Mouse (Mus musculus): Measurements from ENCODE around the gene Zcchc24. TPM values are rescaled to one million over a fixed set of nuclear protein-coding genes. Genes with fewer than 3 reads are reported as not detected.

Gene Zcchc24
- polyA plus RNA-seq, 2 experiments = 45.1 to 52.7 TPM

DNA sequence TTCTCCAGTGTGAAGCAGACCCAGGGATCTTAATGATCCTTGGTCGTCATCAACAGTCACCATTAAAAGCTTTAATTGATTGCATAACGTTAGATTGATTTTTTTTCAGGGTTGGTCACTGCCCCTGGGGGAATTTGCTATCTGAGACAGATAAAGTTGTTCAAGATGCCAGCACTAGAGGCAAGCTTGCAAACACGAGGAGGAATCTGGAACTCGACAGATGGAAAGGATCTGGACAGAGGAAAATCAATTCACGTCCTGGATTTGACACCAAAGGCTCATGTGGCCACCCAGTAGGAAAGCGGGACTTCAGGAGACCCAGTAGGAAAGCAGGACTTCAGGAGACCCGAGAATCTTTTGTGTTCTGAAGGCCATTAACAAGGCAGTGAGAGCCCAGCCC is 14.4 kb upstream of the Zcchc24 start:
- Histone ChIP-seq H3K36me3 (ENCODE audit: control insufficient read depth, insufficient read depth, low read length) (no peaks in the 10 kb centered on the region), H3K9ac (ENCODE audit: low read depth, low read length, severe bottlenecking) (no peak overlapping the region), H3K4me3 (replicated peaks; ENCODE audit: low read length) (no peak overlapping the region), H3K27ac (replicated peaks; ENCODE audit: low read depth, low read length) (no peak overlapping the region), H3K4me1 (ENCODE audit: control insufficient read depth, insufficient read depth, low read length) (peaks cover 28% of the 10 kb centered on the region), H3K27me3 (ENCODE audit: control insufficient read depth, insufficient read depth, low read length) (no peaks in the 10 kb centered on the region), H3K4me2 (replicated peaks; ENCODE audit: low read depth, low read length, severe bottlenecking) (no peak overlapping the region), H3K9me3 (ENCODE audit: control insufficient read depth, low read length) (no peaks in the 10 kb centered on the region)
- TF ChIP-seq POLR2A (IDR thresholded peaks at IDR 0.05; ENCODE audit: borderline replicate concordance, extremely low read depth, insufficient read depth, insufficient read length) = no peak
- DNase-seq (ENCODE audit: low spot score) = no peak
- ATAC-seq (ENCODE audit: low FRiP score, low read depth) = no peak
- 27% methylated on average over 7 of the region's 7 CpGs for WGBS

GRCm38 (mm10) chr14:25780601-25781000 is 11.8 kb upstream of the Zcchc24 start:
- no peak for DNase-seq (ENCODE audit: low spot score)
- no peak for ATAC-seq (ENCODE audit: low FRiP score, low read depth)
- no peak overlapping the region for H3K9ac ChIP-seq (ENCODE audit: low read depth, low read length, severe bottlenecking)
- no peak overlapping the region for H3K27ac ChIP-seq (replicated peaks; ENCODE audit: low read depth, low read length)
- H3K36me3 ChIP-seq (ENCODE audit: control insufficient read depth, insufficient read depth, low read length) = no peaks in the 10 kb centered on the region
- TF ChIP-seq POLR2A (IDR thresholded peaks at IDR 0.05; ENCODE audit: borderline replicate concordance, extremely low read depth, insufficient read depth, insufficient read length) = no peak
- H3K4me2 ChIP-seq (replicated peaks; ENCODE audit: low read depth, low read length, severe bottlenecking) = no peak overlapping the region
- peaks cover 18% of the 10 kb centered on the region; the same call in 1 of the 2 replicates for H3K4me1 ChIP-seq (ENCODE audit: control insufficient read depth, insufficient read depth, low read length)
- 76% methylated on average over 11 of the region's 11 CpGs for WGBS
- no peaks in the 10 kb centered on the region for H3K27me3 ChIP-seq (ENCODE audit: control insufficient read depth, insufficient read depth, low read length)
- no peaks in the 10 kb centered on the region for H3K9me3 ChIP-seq (ENCODE audit: control insufficient read depth, low read length)
- H3K4me3 ChIP-seq (replicated peaks; ENCODE audit: low read length) = no peak overlapping the region

GRCm38 (mm10) chr14:25776294-25776693 is 7.5 kb upstream of the Zcchc24 start:
- Histone ChIP-seq H3K9me3 (ENCODE audit: control insufficient read depth, low read length) (no peaks in the 10 kb centered on the region), H3K27ac (replicated peaks; ENCODE audit: low read depth, low read length) (no peak overlapping the region), H3K9ac (ENCODE audit: low read depth, low read length, severe bottlenecking) (no peak overlapping the region), H3K4me1 (ENCODE audit: control insufficient read depth, insufficient read depth, low read length) (peaks cover 8% of the 10 kb centered on the region; the same call in 1 of the 2 replicates), H3K4me3 (replicated peaks; ENCODE audit: low read length) (no peak overlapping the region), H3K36me3 (ENCODE audit: control insufficient read depth, insufficient read depth, low read length) (no peaks in the 10 kb centered on the region), H3K27me3 (ENCODE audit: control insufficient read depth, insufficient read depth, low read length) (no peaks in the 10 kb centered on the region), H3K4me2 (replicated peaks; ENCODE audit: low read depth, low read length, severe bottlenecking) (no peak overlapping the region)
- DNase-seq (ENCODE audit: low spot score) (no peak), ATAC-seq (ENCODE audit: low FRiP score, low read depth) (no peak)
- 37% methylated on average over 6 of the region's 6 CpGs for WGBS
- no peak for TF ChIP-seq POLR2A (IDR thresholded peaks at IDR 0.05; ENCODE audit: borderline replicate concordance, extremely low read depth, insufficient read depth, insufficient read length)

- Histone ChIP-seq H3K36me3 (ENCODE audit: control insufficient read depth, insufficient read depth, low read length) (no peaks in the 10 kb centered on the region), H3K27ac (replicated peaks; ENCODE audit: low read depth, low read length) (no peak overlapping the region), H3K9me3 (ENCODE audit: control insufficient read depth, low read length) (no peaks in the 10 kb centered on the region), H3K9ac (ENCODE audit: low read depth, low read length, severe bottlenecking) (no peak overlapping the region), H3K4me1 (ENCODE audit: control insufficient read depth, insufficient read depth, low read length) (peaks cover 11% of the 10 kb centered on the region), H3K4me3 (replicated peaks; ENCODE audit: low read length) (no peak overlapping the region), H3K27me3 (ENCODE audit: control insufficient read depth, insufficient read depth, low read length) (no peaks in the 10 kb centered on the region), H3K4me2 (replicated peaks; ENCODE audit: low read depth, low read length, severe bottlenecking) (no peak overlapping the region)
- TF ChIP-seq POLR2A (IDR thresholded peaks at IDR 0.05; ENCODE audit: borderline replicate concordance, extremely low read depth, insufficient read depth, insufficient read length) = no peak
- ATAC-seq (ENCODE audit: low FRiP score, low read depth) = no peak
- WGBS = 29% methylated on average over 5 of the region's 5 CpGs
- DNase-seq (ENCODE audit: low spot score) = no peak
These were observed 5.3 kb upstream of the Zcchc24 start for GRCm38 (mm10) chr14:25774100-25774499.

GRCm38 (mm10) chr14:25773039-25773438 is 4.2 kb upstream of the Zcchc24 start:
- no peaks in the 10 kb centered on the region for H3K9me3 ChIP-seq (ENCODE audit: control insufficient read depth, low read length)
- H3K4me1 ChIP-seq (ENCODE audit: control insufficient read depth, insufficient read depth, low read length) = peaks cover 11% of the 10 kb centered on the region
- DNase-seq (ENCODE audit: low spot score) (no peak), ATAC-seq (ENCODE audit: low FRiP score, low read depth) (no peak)
- no peak overlapping the region for H3K4me2 ChIP-seq (replicated peaks; ENCODE audit: low read depth, low read length, severe bottlenecking)
- H3K27me3 ChIP-seq (ENCODE audit: control insufficient read depth, insufficient read depth, low read length) = no peaks in the 10 kb centered on the region
- no peak for TF ChIP-seq POLR2A (IDR thresholded peaks at IDR 0.05; ENCODE audit: borderline replicate concordance, extremely low read depth, insufficient read depth, insufficient read length)
- no peak overlapping the region for H3K4me3 ChIP-seq (replicated peaks; ENCODE audit: low read length)
- no peak overlapping the region for H3K9ac ChIP-seq (ENCODE audit: low read depth, low read length, severe bottlenecking)
- no peaks in the 10 kb centered on the region for H3K36me3 ChIP-seq (ENCODE audit: control insufficient read depth, insufficient read depth, low read length)
- WGBS = 53% methylated on average over 4 of the region's 4 CpGs
- H3K27ac ChIP-seq (replicated peaks; ENCODE audit: low read depth, low read length) = no peak overlapping the region

All from limb, embryonic 14.5 days (tissue).